Mouse (Mus musculus): ENCODE results near the gene Chid1.

DNA sequence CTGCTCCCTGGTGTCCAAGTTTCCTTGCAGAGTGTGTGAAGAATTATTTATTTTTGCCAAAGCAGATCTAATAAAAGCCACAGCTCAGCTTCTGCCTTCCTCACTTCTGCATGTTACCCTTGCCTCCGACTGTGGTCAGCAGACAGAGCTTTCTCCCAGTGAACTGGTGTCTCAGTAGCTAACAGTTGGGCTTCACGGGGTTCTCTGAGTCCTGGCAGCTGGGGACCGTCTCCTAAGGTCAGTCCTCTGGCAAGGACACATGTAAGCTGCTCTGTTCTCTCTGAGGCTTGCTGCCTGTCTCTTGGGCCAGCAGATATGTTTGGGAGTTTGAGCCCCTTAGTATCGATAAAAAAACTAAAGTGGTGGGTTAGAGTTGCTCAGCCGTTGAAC, 79.7 kb downstream of the Chid1 start:
- TF ChIP-seq CTCF (IDR thresholded peaks at IDR 0.05; ENCODE audit: control insufficient read depth, insufficient read depth, insufficient replicate concordance, low read depth, low read length) = no peak
- TF ChIP-seq POLR2A (IDR thresholded peaks at IDR 0.05; ENCODE audit: control insufficient read depth, low read depth, low read length) = no peak

All from testis, adult 2 months (tissue).